Mouse (Mus musculus) testis, postnatal 10 days (tissue): ENCODE results near the gene Rasal3.
A peak's percentile ranks its signal among the peaks of the same experiment; 100 is the strongest.

Source experiments
- DNase-seq: peaks from one replicate; pipeline ENCODE4 v3.0.0; 2021; ENCODE audit warnings: low spot score

Gene Rasal3

GRCm38 (mm10) chr17:32354211-32354610 lies 49.2 kb downstream of the Rasal3 start:
- DNase-seq = no peak

GRCm38 (mm10) chr17:32353696-32354095 lies 49.7 kb downstream of the Rasal3 start:
- peak; percentile 49 for DNase-seq

DNA sequence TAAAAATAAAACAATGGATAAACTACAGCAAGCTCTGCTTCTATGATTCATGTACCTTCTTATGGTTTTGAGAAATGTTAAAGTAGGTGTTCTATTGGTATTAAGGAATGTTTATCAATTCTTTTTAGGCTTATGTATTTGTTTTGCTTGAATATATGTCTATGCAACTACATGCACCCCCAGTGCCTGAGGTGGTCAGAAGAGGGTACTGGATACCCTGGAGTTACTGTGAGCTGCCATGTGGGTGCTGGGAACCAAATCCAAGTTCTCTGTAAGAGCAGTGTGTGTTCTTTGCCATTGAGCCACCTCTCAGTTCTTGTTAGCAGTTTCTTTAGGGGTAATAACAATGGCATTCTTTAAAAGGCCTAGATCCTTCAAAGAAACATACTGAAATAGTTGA lies 51.7 kb downstream of the Rasal3 start:
- no peak for DNase-seq

- no peak for DNase-seq
These were observed 52.1 kb downstream of the Rasal3 start for GRCm38 (mm10) chr17:32351269-32351668.

- peak; percentile 93 for DNase-seq
These were observed 52.9 kb downstream of the Rasal3 start, which contains the start of gene Akap8l for GRCm38 (mm10) chr17:32350382-32350983. TSS of gene Akap8l (minus strand) at chr17:32350607.

DNA sequence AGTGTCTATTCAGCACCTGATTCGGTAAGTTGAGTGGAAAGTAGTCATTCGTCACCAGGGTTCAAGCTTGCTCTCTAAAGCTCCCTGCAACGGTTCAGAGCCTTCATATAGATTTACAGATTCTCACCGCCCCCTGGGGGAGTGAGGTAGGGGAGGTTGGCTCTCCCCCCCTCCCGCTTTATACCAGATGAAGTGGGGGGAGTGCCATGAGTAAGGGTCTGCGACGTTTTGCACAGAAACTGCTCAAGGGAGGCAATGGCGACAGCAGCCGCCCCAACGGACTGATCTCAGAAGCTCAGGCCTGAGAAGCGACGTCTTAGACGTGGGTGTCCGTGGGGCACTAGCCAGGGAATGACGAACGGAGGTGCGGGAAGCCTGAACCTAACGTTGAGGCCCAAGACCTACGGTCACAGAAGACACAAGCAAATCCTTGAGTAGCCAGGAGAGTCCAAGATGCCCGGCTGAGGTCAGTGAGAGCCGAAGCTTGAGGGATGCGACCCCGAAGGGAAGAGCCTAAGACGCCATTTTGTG lies 53.5 kb downstream of the Rasal3 start:
- no peak for DNase-seq

- no peak for DNase-seq
These were observed 54.2 kb downstream of the Rasal3 start for GRCm38 (mm10) chr17:32349037-32349732.

DNA sequence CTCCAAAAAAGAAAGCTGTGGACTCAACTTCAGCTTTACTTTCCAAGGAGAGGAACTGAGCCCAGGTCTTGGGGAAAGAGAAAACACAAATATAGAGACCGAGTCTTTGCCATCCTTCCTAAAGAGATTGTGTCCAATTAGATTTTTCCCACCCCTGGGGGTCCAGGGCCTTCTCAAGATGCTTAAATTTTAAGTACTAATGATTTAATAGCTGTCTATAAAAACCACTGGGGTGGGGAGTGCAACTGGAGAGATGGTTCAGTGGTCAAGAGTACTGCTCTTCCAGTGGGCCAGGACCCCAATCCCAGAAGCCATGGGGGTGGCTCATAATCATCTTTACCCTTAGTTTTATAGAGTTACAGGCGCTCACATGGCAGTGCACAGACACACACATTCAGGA lies 55.0 kb downstream of the Rasal3 start:
- DNase-seq = no peak

DNA sequence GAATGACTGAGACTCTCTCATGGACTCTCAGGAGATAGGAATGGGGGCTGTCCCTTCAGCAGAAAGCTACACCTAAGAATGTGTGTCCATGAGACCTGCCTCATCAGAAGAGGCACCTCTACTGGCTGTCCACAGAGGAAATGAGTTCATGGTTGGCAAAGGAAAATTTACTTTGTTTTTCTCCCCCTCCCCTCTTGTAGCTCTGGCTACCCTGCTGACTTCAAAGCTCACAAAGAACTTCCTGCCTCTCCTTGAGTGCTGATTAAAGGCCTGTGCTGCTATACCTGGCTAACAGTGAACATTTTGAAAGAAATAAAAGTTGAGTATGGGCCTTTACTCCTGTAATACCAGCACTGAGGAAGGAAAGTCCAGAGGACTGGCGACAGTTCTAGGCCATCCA lies 62.3 kb downstream of the Rasal3 start:
- no peak for DNase-seq
